Mouse (Mus musculus): Measurements from ENCODE around the gene Dab2.

The Dab2 gene

GRCm38 (mm10) chr15:6468845-6469244 lies 169.3 kb downstream of the Dab2 start:
- no peak for DNase-seq (ENCODE audit: low read depth, low spot score)

- DNase-seq (ENCODE audit: low read depth, low spot score), result no peak
Measured at GRCm38 (mm10) chr15:6469384-6469783, 169.8 kb downstream of the Dab2 start.

DNA sequence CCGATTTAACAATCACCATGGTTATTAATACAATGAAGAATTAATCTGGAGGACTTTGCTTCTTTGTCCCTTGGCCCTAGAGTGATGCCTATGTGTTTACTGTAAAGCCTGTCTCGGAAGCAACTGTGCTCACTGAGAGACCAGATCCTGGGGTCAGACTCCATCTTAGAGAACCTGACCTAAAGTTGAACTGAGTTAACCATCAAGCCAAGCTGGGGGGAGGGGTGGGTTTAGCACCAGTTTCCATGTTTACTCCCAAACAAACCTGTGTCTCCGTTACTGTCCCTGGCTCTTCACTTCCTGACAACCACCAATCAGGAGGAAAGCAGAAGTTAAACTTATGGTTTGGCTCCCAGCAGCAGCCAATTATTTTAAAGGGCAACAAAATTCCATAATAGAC lies 184.0 kb downstream of the Dab2 start:
- no peak for DNase-seq (ENCODE audit: low read depth, low spot score)

All from retina, postnatal 7 days (tissue).